29 mouse cellular contexts compared by ENCODE assay signal in the genomic region with DNA sequence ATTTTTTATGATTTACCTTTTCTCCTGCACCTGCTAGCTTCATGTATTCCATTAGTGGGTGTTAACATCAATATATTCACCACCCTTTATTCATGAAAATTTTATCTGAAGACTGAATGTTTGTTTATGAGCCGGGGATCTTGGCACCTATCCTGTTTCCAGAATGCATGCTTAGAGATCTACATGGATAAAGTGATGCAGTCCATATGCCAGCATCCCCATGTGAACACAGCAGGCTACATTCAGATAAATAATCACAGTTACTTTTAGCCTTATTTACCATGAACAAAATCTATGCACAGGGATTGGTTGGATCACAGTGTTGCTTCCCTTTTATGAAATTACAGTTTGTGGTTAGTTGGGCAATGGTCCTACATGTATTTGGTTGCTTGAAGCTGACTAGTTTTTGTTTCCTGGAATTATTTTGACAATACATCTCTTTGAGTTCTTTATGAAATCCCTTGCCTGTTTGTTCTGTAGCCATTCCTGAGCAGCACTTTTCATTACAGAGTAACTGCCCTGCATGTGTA. TPM values are rescaled to one million over a fixed set of nuclear protein-coding genes. Genes with fewer than 3 reads are reported as not detected.
A peak's percentile ranks its signal among the peaks of the same experiment; 100 is the strongest.
DNase-seq lines count a peak whose midpoint lies in the region; ATAC-seq and TF ChIP-seq lines count a peak whose summit lies in the region.
"Had no signal": no experiment of that assay in that cellular context is flagged by ENCODE, and none has a peak within 500 bp of the region (broad histone marks: within the 10 kb centered on the region; RNA-seq: fewer than 3 reads in every experiment).

No protein-coding gene starts in this region.

- DNase-seq in cerebellum, postnatal 10 days = peak; percentile 30 to 31
- no peak for DNase-seq in cerebellum, postnatal 36 days
- peak; percentile 29 for DNase-seq in lung, postnatal 0 days (ENCODE audit: low spot score)
- DNase-seq in lung, postnatal 14 days = no peak
- no peak for DNase-seq in right cerebral cortex, adult 2 months (ENCODE audit: low spot score in 2 of 2)
- DNase-seq: cerebellum, adult 8-10 months; lung, postnatal 10 days; thymus, postnatal 36 days had no signal

- no peaks in the 10 kb centered on the region for H3K27me3 ChIP-seq in lung, postnatal 0 days (replicated peaks; ENCODE audit: insufficient read depth, low read length)
- H3K27me3 ChIP-seq in forebrain, embryonic 16.5 days (replicated peaks; ENCODE audit: control insufficient read depth, insufficient read depth, low read length) = no peaks in the 10 kb centered on the region
- H3K27me3 ChIP-seq: embryonic facial prominence, embryonic 13.5 days; heart, embryonic 12.5 days; kidney, embryonic 15.5 days; limb, embryonic 13.5 days; midbrain, embryonic 12.5 days; neural tube, embryonic 12.5 days had no signal

- H3K9me3 ChIP-seq in lung, postnatal 0 days (ENCODE audit: low read length) = no peaks in the 10 kb centered on the region
- no peaks in the 10 kb centered on the region for H3K9me3 ChIP-seq in forebrain, embryonic 16.5 days (ENCODE audit: control insufficient read depth, low read length)
- H3K9me3 ChIP-seq: embryonic facial prominence, embryonic 13.5 days; heart, embryonic 12.5 days; kidney, embryonic 15.5 days; limb, embryonic 13.5 days; midbrain, embryonic 12.5 days; neural tube, embryonic 12.5 days had no signal

- TF ChIP-seq EP300 in lung, postnatal 0 days (IDR thresholded peaks at IDR 0.05) = no peak

- no peak for ATAC-seq in lung, postnatal 0 days
- ATAC-seq in forebrain, embryonic 16.5 days = peak; percentile 51; the same call in 1 of the 2 replicates
- ATAC-seq in monocyte, adult 5-6 weeks (replicated peaks; ENCODE audit: insufficient number of reproducible peaks, low FRiP score, low TSS enrichment, poor library complexity, severe bottlenecking) = peak; percentile 71
- ATAC-seq in megakaryocyte-erythroid progenitor cell, adult 5-6 weeks (replicated peaks; ENCODE audit: low FRiP score, low TSS enrichment, poor library complexity, severe bottlenecking) = no peak
- ATAC-seq: CD4-positive, CD25-positive, alpha-beta regulatory T cell, adult 4 months had no signal

- 17% methylated on average over 1 of the region's 1 CpGs for WGBS in lung, postnatal 0 days
- 19% methylated on average over 1 of the region's 1 CpGs for WGBS in forebrain, embryonic 16.5 days

- no peaks in the 10 kb centered on the region for H3K36me3 ChIP-seq in lung, postnatal 0 days (ENCODE audit: insufficient read depth, low read length)
- H3K36me3 ChIP-seq in forebrain, embryonic 16.5 days (ENCODE audit: control insufficient read depth, insufficient read depth) = no peaks in the 10 kb centered on the region
- H3K36me3 ChIP-seq: embryonic facial prominence, embryonic 13.5 days; heart, embryonic 12.5 days; limb, embryonic 13.5 days; midbrain, embryonic 12.5 days; neural tube, embryonic 12.5 days had no signal

- TF ChIP-seq CTCF in lung, postnatal 0 days (IDR thresholded peaks at IDR 0.05) = no peak

- no peak overlapping the region for H3K27ac ChIP-seq in lung, postnatal 0 days (ENCODE audit: low read length)
- H3K27ac ChIP-seq in forebrain, embryonic 16.5 days (ENCODE audit: low read length) = no peak overlapping the region
- H3K27ac ChIP-seq: hindbrain, embryonic 14.5 days; limb, embryonic 13.5 days; liver, embryonic 14.5 days; midbrain, embryonic 12.5 days; neural tube, embryonic 12.5 days had no signal

- H3K4me2 ChIP-seq in lung, postnatal 0 days (replicated peaks; ENCODE audit: low read depth, low read length) = no peak overlapping the region
- no peak overlapping the region for H3K4me2 ChIP-seq in forebrain, embryonic 16.5 days (ENCODE audit: low read length)
- H3K4me2 ChIP-seq: embryonic facial prominence, embryonic 13.5 days; heart, embryonic 12.5 days; hindbrain, embryonic 14.5 days; limb, embryonic 13.5 days; midbrain, embryonic 12.5 days; neural tube, embryonic 12.5 days had no signal

- no peak overlapping the region for H3K9ac ChIP-seq in lung, postnatal 0 days (replicated peaks; ENCODE audit: low read depth)
- no peak overlapping the region for H3K9ac ChIP-seq in forebrain, embryonic 16.5 days (replicated peaks; ENCODE audit: low read depth, low read length)
- H3K9ac ChIP-seq: embryonic facial prominence, embryonic 13.5 days; heart, embryonic 12.5 days; hindbrain, embryonic 14.5 days; kidney, embryonic 15.5 days; limb, embryonic 13.5 days; liver, embryonic 14.5 days; midbrain, embryonic 12.5 days; neural tube, embryonic 12.5 days had no signal

- H3K4me1 ChIP-seq in lung, postnatal 0 days (ENCODE audit: insufficient read depth, low read depth, low read length) = peaks cover 9% of the 10 kb centered on the region; the same call in 1 of the 2 replicates
- peaks cover 17% of the 10 kb centered on the region for H3K4me1 ChIP-seq in forebrain, embryonic 16.5 days (replicated peaks; ENCODE audit: control insufficient read depth, insufficient read depth, low read length)

- no peak overlapping the region for H3K4me3 ChIP-seq in lung, postnatal 0 days (ENCODE audit: low read depth, low read length)
- H3K4me3 ChIP-seq in forebrain, embryonic 16.5 days (replicated peaks; ENCODE audit: low read length) = no peak overlapping the region
- H3K4me3 ChIP-seq: embryonic facial prominence, embryonic 13.5 days; heart, embryonic 12.5 days; kidney, embryonic 15.5 days; limb, embryonic 13.5 days; midbrain, embryonic 12.5 days; neural tube, embryonic 12.5 days had no signal

RNA-seq across cellular contexts. Expression of a gene that starts 16.5 kb away (rescaled TPM):
- polyA plus RNA-seq in lung, postnatal 0 days (2015; fragmentation: Nextera tagmentation; extraction: Ambion mirVana) = 128 and 141 TPM in 2 replicates
- polyA plus RNA-seq in forebrain, embryonic 16.5 days (2015; fragmentation: Nextera tagmentation; extraction: Ambion mirVana) = 287 and 301 TPM in 2 replicates
- 104 to 141 TPM (median 123 TPM) in 3 replicates for total RNA-seq in monocyte, adult 5-6 weeks (2017)
- 18.7 and 32.2 TPM in 2 replicates for total RNA-seq in megakaryocyte-erythroid progenitor cell, adult 5-6 weeks (2014; fragmentation: Nextera tagmentation)
- total RNA-seq in megakaryocyte-erythroid progenitor cell, adult 5-6 weeks (2017) = 28.1 and 29.5 TPM in 2 replicates

RNA-seq across cellular contexts. Expression of a gene that starts 56.3 kb away (rescaled TPM):
- polyA plus RNA-seq in lung, postnatal 0 days (2015; fragmentation: Nextera tagmentation; extraction: Ambion mirVana) = not detected in 2 replicates
- polyA plus RNA-seq in forebrain, embryonic 16.5 days (2015; fragmentation: Nextera tagmentation; extraction: Ambion mirVana) = not detected in 2 replicates
- not detected in 3 replicates for total RNA-seq in monocyte, adult 5-6 weeks (2017)
- not detected in 2 replicates for total RNA-seq in megakaryocyte-erythroid progenitor cell, adult 5-6 weeks (2014; fragmentation: Nextera tagmentation)
- total RNA-seq in megakaryocyte-erythroid progenitor cell, adult 5-6 weeks (2017) = not detected in 2 replicates
- total RNA-seq: adrenal gland, postnatal 4 days; ES-E14; gastrocnemius, adult 18-20 months; heart, postnatal 25 days; layer of hippocampus, postnatal 10 days; left cerebral cortex, adult 8-10 months had no signal
- polyA plus RNA-seq: CD4-positive, CD25-positive, alpha-beta regulatory T cell, adult 4 months; embryonic facial prominence, embryonic 13.5 days; gonadal fat pad, adult 2 months; heart, embryonic 12.5 days; hindbrain, embryonic 14.5 days; intestine, embryonic 14.5 days; kidney, embryonic 15.5 days; limb, embryonic 13.5 days; liver, embryonic 14.5 days; midbrain, embryonic 12.5 days; neural tube, embryonic 12.5 days; stomach, embryonic 14.5 days had no signal

RNA-seq across cellular contexts. Expression of a gene that starts 57.7 kb away (rescaled TPM):
- 2.3 and 2.4 TPM in 2 replicates for polyA plus RNA-seq in lung, postnatal 0 days (2015; fragmentation: Nextera tagmentation; extraction: Ambion mirVana)
- 2.0 and 2.4 TPM in 2 replicates for polyA plus RNA-seq in forebrain, embryonic 16.5 days (2015; fragmentation: Nextera tagmentation; extraction: Ambion mirVana)
- not detected in 3 replicates for total RNA-seq in monocyte, adult 5-6 weeks (2017)
- not detected in 2 replicates for total RNA-seq in megakaryocyte-erythroid progenitor cell, adult 5-6 weeks (2014; fragmentation: Nextera tagmentation)
- not detected in 2 replicates for total RNA-seq in megakaryocyte-erythroid progenitor cell, adult 5-6 weeks (2017)
- polyA plus RNA-seq: CD4-positive, CD25-positive, alpha-beta regulatory T cell, adult 4 months had no signal

Comparison
In these comparisons a context has a peak if more than half of its experiments do, and no peak if none do; other contexts are left out.
1. DNase-seq: peak in cerebellum, postnatal 10 days (2 of 2) and lung, postnatal 0 days (single experiment); none in cerebellum, postnatal 36 days (0 of 2), lung, postnatal 14 days (single experiment) and right cerebral cortex, adult 2 months (0 of 2).
2. ATAC-seq: peak in forebrain, embryonic 16.5 days (single experiment) and monocyte, adult 5-6 weeks (single experiment); none in lung, postnatal 0 days (single experiment) and megakaryocyte-erythroid progenitor cell, adult 5-6 weeks (single experiment).